Mouse (Mus musculus) neural tube, embryonic 15.5 days (tissue): ENCODE data around the gene Vmn1r42. TPM values are rescaled to one million over a fixed set of nuclear protein-coding genes. Genes with fewer than 3 reads are reported as not detected.
"Not testable (repeated sequence)": the region's sequence is repeated elsewhere in the genome, so short reads cannot be mapped to it uniquely, and the experiment has no call there.

Source experiments
- ATAC-seq: fragments of 200-750 bp; cut with Nextera tagmentation; 2 replicates; pipeline ENCODE4 v1.8.0; 2017; ENCODE audit warnings: mild to moderate bottlenecking, moderate TSS enrichment, moderate library complexity; ENCODE audit not compliant: low FRiP score
- H3K27ac ChIP-seq: fragments of 300-500 bp; sonication (generic); replicated peaks from 2 replicates; pipeline ENCODE4 v1.5.1; 2015; ENCODE audit warnings: mild to moderate bottlenecking, inconsistent platforms
- H3K27me3 ChIP-seq: fragments of 300-500 bp; sonication (generic); replicated peaks from 2 replicates; pipeline ENCODE4 v1.6.1; 2015; ENCODE audit warnings: inconsistent platforms
- H3K36me3 ChIP-seq: fragments of 300-500 bp; sonication (generic); 2 replicates; pipeline ENCODE4 v1.6.1; 2015; ENCODE audit warnings: inconsistent platforms
- H3K4me1 ChIP-seq: fragments of 300-500 bp; sonication (generic); 2 replicates; pipeline ENCODE4 v1.6.1; 2015; ENCODE audit warnings: inconsistent platforms
- H3K4me2 ChIP-seq: fragments of 300-500 bp; sonication (generic); 2 replicates; pipeline ENCODE4 v1.6.1; 2015; ENCODE audit warnings: inconsistent platforms, mild to moderate bottlenecking, moderate library complexity
- H3K4me3 ChIP-seq: fragments of 300-500 bp; sonication (generic); replicated peaks from 2 replicates; pipeline ENCODE4 v1.5.1; 2015; ENCODE audit warnings: mild to moderate bottlenecking, inconsistent platforms
- H3K9ac ChIP-seq: fragments of 300-500 bp; sonication (generic); replicated peaks from 2 replicates; pipeline ENCODE4 v1.6.1; 2015; ENCODE audit warnings: mild to moderate bottlenecking, inconsistent platforms
- H3K9me3 ChIP-seq: fragments of 300-500 bp; sonication (generic); replicated peaks from 2 replicates; pipeline ENCODE4 v1.6.1; 2016; ENCODE audit warnings: inconsistent platforms
- WGBS: fragments of 180-500 bp; shearing (Covaris S2); methylation state at CpG from one replicate; pipeline ENCODE4 v1.1.7; 2015; ENCODE audit warnings: mixed read lengths; 5-methylcytosine and 5-hydroxymethylcytosine counted together
- polyA plus RNA-seq: library from polyadenylated mRNA; unstranded; fragments of >200 nt; fragmentation: Nextera tagmentation; extraction: Ambion mirVana; gene quantifications from 2 replicates; pipeline ENCODE4 v1.2.1, GENCODE M21; 2015

Vmn1r42 gene
- polyA plus RNA-seq = not detected in 2 replicates

- not testable (repeated sequence) for H3K4me1 ChIP-seq, H3K36me3 ChIP-seq, H3K27me3 ChIP-seq, H3K4me3 ChIP-seq, ATAC-seq, H3K27ac ChIP-seq, H3K9ac ChIP-seq, H3K9me3 ChIP-seq, H3K4me2 ChIP-seq
- WGBS = 81% methylated on average over 3 of the region's 3 CpGs
Observed at GRCm38 (mm10) chr6:89876313-89876712, at the start of gene Vmn1r42, which contains the start of gene Vmn1r43. Gene Vmn1r42, minus strand, starts transcription at chr6:89876413. Gene Vmn1r43, minus strand, starts transcription at chr6:89876413.

- no peak for ATAC-seq
- H3K4me3 ChIP-seq = no peak overlapping the region
- no peaks in the 10 kb centered on the region for H3K9me3 ChIP-seq
- no peaks in the 10 kb centered on the region for H3K27me3 ChIP-seq
- no peaks in the 10 kb centered on the region for H3K4me1 ChIP-seq
- no peaks in the 10 kb centered on the region for H3K36me3 ChIP-seq
- WGBS = 52% methylated on average over 2 of the region's 2 CpGs
- no peak overlapping the region for H3K4me2 ChIP-seq
- no peak overlapping the region for H3K27ac ChIP-seq
- H3K9ac ChIP-seq = no peak overlapping the region
Observed at GRCm38 (mm10) chr6:89883812-89884211, 7.6 kb upstream of the Vmn1r42 start.

GRCm38 (mm10) chr6:89883360-89883759 is 7.1 kb upstream of the Vmn1r42 start, which contains the start of gene Vmn1r44:
Gene Vmn1r44, plus strand, starts transcription at chr6:89883660.
- 89% methylated on average over 1 of the region's 1 CpGs for WGBS
- H3K27me3 ChIP-seq = no peaks in the 10 kb centered on the region

GRCm38 (mm10) chr6:89880867-89881266 is 4.7 kb upstream of the Vmn1r42 start:
- H3K27ac ChIP-seq = no peak overlapping the region
- H3K27me3 ChIP-seq = no peaks in the 10 kb centered on the region
- H3K36me3 ChIP-seq = no peaks in the 10 kb centered on the region
- ATAC-seq = no peak
- no peak overlapping the region for H3K4me2 ChIP-seq
- H3K4me1 ChIP-seq = no peaks in the 10 kb centered on the region
- no peaks in the 10 kb centered on the region for H3K9me3 ChIP-seq
- no peak overlapping the region for H3K9ac ChIP-seq
- H3K4me3 ChIP-seq = no peak overlapping the region

More at GRCm38 (mm10) chr6:89883360-89883759, 7.1 kb upstream of the Vmn1r42 start, which contains the start of gene Vmn1r44:
- H3K4me1 ChIP-seq = no peaks in the 10 kb centered on the region
- H3K27ac ChIP-seq = no peak within 1 kb of the TSS
- no peak within 1 kb of the TSS for H3K9ac ChIP-seq
- H3K4me3 ChIP-seq = no peak within 1 kb of the TSS
- H3K4me2 ChIP-seq = no peak within 1 kb of the TSS
- no peaks in the 10 kb centered on the region for H3K9me3 ChIP-seq
- H3K36me3 ChIP-seq = no peaks in the 10 kb centered on the region
- ATAC-seq = no peak

- WGBS = 85% methylated on average over 2 of the region's 2 CpGs
- no peak overlapping the region for H3K27ac ChIP-seq
Observed at GRCm38 (mm10) chr6:89876963-89877362, 750 bp upstream of the Vmn1r42 start.

GRCm38 (mm10) chr6:89867976-89868375 is 8.2 kb downstream of the Vmn1r42 start:
- H3K27me3 ChIP-seq = no peaks in the 10 kb centered on the region
- no peaks in the 10 kb centered on the region for H3K36me3 ChIP-seq
- no peak overlapping the region for H3K4me3 ChIP-seq
- no peak overlapping the region for H3K4me2 ChIP-seq
- H3K9ac ChIP-seq = no peak overlapping the region
- H3K4me1 ChIP-seq = no peaks in the 10 kb centered on the region
- no peak for ATAC-seq
- WGBS = 96% methylated on average over 2 of the region's 2 CpGs
- no peaks in the 10 kb centered on the region for H3K9me3 ChIP-seq
- no peak overlapping the region for H3K27ac ChIP-seq

More at GRCm38 (mm10) chr6:89876963-89877362, 750 bp upstream of the Vmn1r42 start:
- no peaks in the 10 kb centered on the region for H3K36me3 ChIP-seq
- ATAC-seq = no peak
- H3K4me2 ChIP-seq = no peak overlapping the region
- no peak overlapping the region for H3K9ac ChIP-seq
- H3K27me3 ChIP-seq = no peaks in the 10 kb centered on the region
- no peaks in the 10 kb centered on the region for H3K9me3 ChIP-seq
- H3K4me1 ChIP-seq = no peaks in the 10 kb centered on the region
- no peak overlapping the region for H3K4me3 ChIP-seq

GRCm38 (mm10) chr6:89867276-89867675 is 8.9 kb downstream of the Vmn1r42 start:
- H3K9me3 ChIP-seq = 0 out of 2 replicates have a peak, but pooled peaks cover 3% of the 10 kb centered on the region
- ATAC-seq = no peak
- no peaks in the 10 kb centered on the region for H3K27me3 ChIP-seq
- H3K4me2 ChIP-seq = no peak overlapping the region
- no peaks in the 10 kb centered on the region for H3K4me1 ChIP-seq
- H3K27ac ChIP-seq = no peak overlapping the region
- no peak overlapping the region for H3K4me3 ChIP-seq
- no peaks in the 10 kb centered on the region for H3K36me3 ChIP-seq
- H3K9ac ChIP-seq = no peak overlapping the region
- WGBS = 89% methylated on average over 2 of the region's 2 CpGs

- H3K4me3 ChIP-seq = no peak overlapping the region
- H3K27ac ChIP-seq = no peak overlapping the region
- no peaks in the 10 kb centered on the region for H3K36me3 ChIP-seq
- WGBS = 86% methylated on average over 4 of the region's 4 CpGs
- no peak overlapping the region for H3K4me2 ChIP-seq
- no peaks in the 10 kb centered on the region for H3K4me1 ChIP-seq
- H3K27me3 ChIP-seq = no peaks in the 10 kb centered on the region
- 0 out of 2 replicates have a peak, but pooled peaks cover 3% of the 10 kb centered on the region for H3K9me3 ChIP-seq
- no peak for ATAC-seq
- no peak overlapping the region for H3K9ac ChIP-seq
Observed at GRCm38 (mm10) chr6:89863792-89864191, 12.4 kb downstream of the Vmn1r42 start.

GRCm38 (mm10) chr6:89859839-89860238 is 16.4 kb downstream of the Vmn1r42 start:
- no peak for ATAC-seq
- no peak overlapping the region for H3K9ac ChIP-seq
- no peak overlapping the region for H3K4me2 ChIP-seq
- no peaks in the 10 kb centered on the region for H3K4me1 ChIP-seq
- H3K4me3 ChIP-seq = no peak overlapping the region
- 96% methylated on average over 2 of the region's 2 CpGs for WGBS
- H3K36me3 ChIP-seq = no peaks in the 10 kb centered on the region
- no peak overlapping the region for H3K27ac ChIP-seq
- no peaks in the 10 kb centered on the region for H3K27me3 ChIP-seq
- H3K9me3 ChIP-seq = 0 out of 2 replicates have a peak, but pooled peaks cover 3% of the 10 kb centered on the region

GRCm38 (mm10) chr6:89857552-89857951 is 18.7 kb downstream of the Vmn1r42 start:
- no peaks in the 10 kb centered on the region for H3K36me3 ChIP-seq
- no peak overlapping the region for H3K4me2 ChIP-seq
- H3K9ac ChIP-seq = no peak overlapping the region
- H3K27me3 ChIP-seq = no peaks in the 10 kb centered on the region
- no peaks in the 10 kb centered on the region for H3K9me3 ChIP-seq
- 84% methylated on average over 3 of the region's 3 CpGs for WGBS
- no peaks in the 10 kb centered on the region for H3K4me1 ChIP-seq
- no peak overlapping the region for H3K4me3 ChIP-seq
- ATAC-seq = no peak
- H3K27ac ChIP-seq = no peak overlapping the region
